Mouse (Mus musculus): ENCODE measurements at regions not wholly inside any gene's neighbourhood (a gene's known extent, or its start where the extent isn't known, plus 50 kb on each side); places are given as distances from the start of the nearest gene placed in this dataset.

DNA sequence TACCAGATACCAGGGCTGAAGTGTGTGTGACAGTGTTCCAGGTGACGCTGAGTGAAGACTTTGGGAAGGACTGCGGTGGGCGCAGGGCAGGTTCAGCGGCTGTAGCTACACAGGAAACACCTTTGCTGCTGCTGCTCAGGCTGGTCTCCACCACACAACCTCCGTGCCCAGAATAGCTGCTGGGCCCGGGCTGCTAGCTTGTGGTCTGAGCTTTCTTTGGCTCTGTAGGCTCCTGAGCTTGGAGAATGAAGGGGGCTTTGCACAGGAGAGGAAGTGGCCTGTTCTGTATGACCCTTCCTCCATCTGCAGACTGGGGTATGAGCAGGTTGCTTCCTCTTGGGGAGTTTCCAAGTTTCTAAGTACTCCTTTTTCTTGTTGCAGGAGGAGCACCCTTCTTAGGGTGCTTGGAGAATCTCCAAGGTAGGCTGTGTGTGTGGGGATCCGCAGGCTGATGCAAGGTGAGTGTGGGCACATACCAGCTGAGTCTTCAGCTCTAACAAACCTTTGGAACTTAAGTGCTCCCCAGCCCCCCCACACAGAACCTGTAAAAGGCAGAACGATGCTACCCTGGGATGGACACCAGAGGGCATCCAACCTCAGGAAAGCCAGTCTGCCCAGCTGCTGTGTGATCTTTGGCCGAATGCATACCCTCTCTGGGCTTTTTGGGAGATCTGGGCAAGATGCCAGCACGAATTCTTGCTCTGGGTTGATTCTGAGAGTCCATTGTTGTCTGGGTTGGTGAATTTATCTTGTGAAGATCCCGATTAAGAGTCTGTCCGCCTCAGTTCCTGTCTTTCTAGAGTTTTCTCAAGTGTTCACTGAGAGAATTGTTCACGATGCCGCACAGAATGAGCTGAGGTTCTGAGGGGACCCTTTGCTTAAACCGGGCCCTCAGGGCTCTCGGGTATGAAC lies 136.6 kb downstream of the Mn1 start:
- peak; percentile 88 for DNase-seq (ENCODE audit: low read depth)

- no peak for DNase-seq (ENCODE audit: low read depth)
Measured at GRCm38 (mm10) chr5:111554551-111555311, 137.6 kb downstream of the Mn1 start.

GRCm38 (mm10) chr5:111555312-111555957 lies 138.3 kb downstream of the Mn1 start:
- DNase-seq (ENCODE audit: low read depth) = no peak

GRCm38 (mm10) chr5:111555981-111556380 lies 138.8 kb downstream of the Mn1 start:
- DNase-seq (ENCODE audit: low read depth) = no peak

- DNase-seq (ENCODE audit: low read depth) = no peak
Measured at GRCm38 (mm10) chr5:111560432-111560831, 143.3 kb downstream of the Mn1 start.

DNA sequence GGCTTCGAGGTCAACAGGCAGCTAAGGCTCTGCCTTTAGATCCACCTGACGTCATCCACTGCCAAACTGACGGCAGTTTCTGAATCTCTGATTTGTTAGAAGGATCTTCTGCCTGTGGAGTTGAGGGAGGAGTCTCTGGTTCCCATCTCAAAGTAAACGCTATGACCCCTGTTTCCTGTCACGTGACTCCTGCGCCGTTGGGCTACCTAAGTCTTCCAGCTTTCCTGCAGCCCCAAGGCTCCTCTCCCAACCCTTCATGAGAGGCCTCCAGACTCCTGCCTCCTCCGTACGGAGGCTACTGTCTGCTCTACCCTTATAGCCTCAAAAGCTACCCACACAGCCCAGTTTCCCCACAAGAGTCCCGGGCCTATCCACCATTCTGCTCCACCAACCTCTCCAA lies 144.1 kb downstream of the Mn1 start:
- no peak for DNase-seq (ENCODE audit: low read depth)

DNA sequence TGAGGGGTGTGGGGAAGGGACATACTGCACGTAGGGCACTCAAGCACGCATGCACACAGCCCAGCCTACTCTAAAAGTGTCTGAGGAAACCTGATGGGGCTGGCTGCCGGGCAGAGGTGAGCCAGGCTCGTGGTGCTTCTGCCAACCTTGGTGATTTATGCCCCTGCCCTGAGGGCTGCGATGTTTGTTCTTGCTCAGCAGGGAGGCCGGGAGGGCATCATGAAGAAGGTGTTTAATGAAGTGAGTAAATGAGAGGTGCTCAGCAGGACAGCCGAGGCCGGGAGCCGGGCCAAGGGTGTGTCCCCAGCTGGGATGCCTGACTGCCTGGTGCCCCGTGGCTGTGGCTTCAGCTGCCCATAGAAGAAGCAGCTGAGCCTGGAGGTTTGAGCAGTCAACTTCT lies 153.7 kb downstream of the Mn1 start:
- DNase-seq (ENCODE audit: low read depth) = no peak

GRCm38 (mm10) chr5:111573265-111573873 lies 156.2 kb downstream of the Mn1 start:
- DNase-seq (ENCODE audit: low read depth) = no peak

GRCm38 (mm10) chr5:111574219-111574840 lies 157.2 kb downstream of the Mn1 start:
- no peak for DNase-seq (ENCODE audit: low read depth)

- no peak for DNase-seq (ENCODE audit: low read depth)
Measured at GRCm38 (mm10) chr5:111575376-111575775, 158.2 kb downstream of the Mn1 start.

- DNase-seq (ENCODE audit: low read depth) = no peak
Measured at GRCm38 (mm10) chr5:111577441-111577840, 156.3 kb upstream of the Gm26897 start.

- no peak for DNase-seq (ENCODE audit: low read depth)
Measured at GRCm38 (mm10) chr5:111578088-111578487, 155.6 kb upstream of the Gm26897 start.

DNA sequence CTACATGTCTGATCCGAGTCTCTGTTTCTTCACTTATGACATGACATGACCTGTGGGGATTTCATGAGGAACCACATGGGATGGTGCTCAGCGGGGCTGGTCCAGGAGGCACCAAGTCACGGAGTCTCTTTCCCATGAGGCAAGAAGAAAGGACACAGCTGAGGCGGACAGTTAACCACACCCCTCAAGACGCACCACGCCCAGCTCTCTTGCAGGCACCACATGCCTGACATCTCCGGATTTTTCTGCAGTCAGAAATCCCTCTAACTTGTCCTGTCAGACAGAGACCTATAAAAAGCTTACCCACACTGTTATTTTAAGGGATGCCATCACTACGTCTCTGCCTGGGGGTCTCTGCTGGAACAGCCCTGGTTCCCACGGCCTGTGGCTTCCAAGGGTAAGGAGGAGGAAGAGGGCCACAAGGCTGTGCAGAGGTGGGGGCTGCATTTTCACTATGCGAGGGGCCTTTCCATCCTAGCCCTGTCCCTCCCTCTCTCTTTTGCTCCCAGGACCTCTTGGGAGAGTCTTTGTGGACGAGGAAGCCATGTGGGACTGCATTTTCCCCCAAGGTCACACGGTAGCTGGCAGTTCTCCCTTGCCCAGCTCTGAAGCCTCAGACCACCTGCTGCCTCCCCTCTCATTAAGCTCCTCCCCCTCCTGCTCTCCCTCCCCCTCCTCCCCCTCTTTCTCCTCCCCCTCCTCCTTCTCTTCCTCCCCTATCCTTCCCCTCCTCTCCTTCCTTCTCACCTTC lies 154.6 kb upstream of the Gm26897 start:
- peak; percentile 36 for DNase-seq (ENCODE audit: low read depth)

GRCm38 (mm10) chr5:111580870-111581771 lies 152.6 kb upstream of the Gm26897 start:
- no peak for DNase-seq (ENCODE audit: low read depth)

- DNase-seq (ENCODE audit: low read depth) = no peak
Measured at GRCm38 (mm10) chr5:111582004-111582403, 151.7 kb upstream of the Gm26897 start.

GRCm38 (mm10) chr5:111590619-111591081 lies 143.1 kb upstream of the Gm26897 start:
- no peak for DNase-seq (ENCODE audit: low read depth)

GRCm38 (mm10) chr5:111592807-111593206 lies 140.9 kb upstream of the Gm26897 start:
- DNase-seq (ENCODE audit: low read depth) = peak; percentile 90

DNA sequence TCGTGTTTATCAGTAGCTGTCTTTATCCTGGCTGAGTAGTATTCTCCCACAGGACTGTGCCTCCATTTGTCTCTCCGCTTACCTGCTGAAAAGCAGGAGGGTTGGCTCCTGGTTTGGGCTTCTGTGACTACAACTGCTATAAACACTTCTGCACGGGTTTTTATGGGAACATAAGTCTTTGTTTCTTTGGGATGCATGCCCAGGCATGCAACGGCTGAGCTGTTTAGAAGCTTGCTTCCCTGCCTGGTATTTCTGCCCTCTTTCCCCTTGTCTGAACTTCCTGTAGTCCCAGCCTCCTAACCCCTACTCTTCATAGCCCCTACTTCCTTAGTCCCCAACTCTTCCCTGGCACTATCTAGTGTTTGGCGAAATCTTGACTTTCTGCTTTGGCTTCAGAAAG lies 139.6 kb upstream of the Gm26897 start:
- no peak for DNase-seq (ENCODE audit: low read depth)

DNA sequence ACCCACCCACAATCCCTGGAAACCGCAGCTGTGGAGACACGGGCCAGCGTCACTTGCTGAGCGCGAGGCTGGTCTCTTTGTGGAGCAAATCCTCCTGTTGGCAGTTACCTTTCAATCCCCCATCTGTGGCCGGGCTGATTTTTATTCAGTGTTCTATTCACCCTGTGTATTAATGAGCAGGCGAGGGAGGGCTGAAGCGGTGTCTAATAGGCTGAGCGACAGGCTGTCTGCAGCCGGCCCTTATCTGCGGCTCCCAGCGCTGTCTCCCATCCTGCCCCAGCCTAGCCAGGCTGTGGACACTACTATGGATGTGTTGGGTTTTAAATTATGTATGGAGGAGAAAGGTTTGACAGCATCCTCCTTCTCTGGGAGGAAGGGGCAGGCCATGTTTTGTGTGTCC lies 138.3 kb upstream of the Gm26897 start:
- no peak for DNase-seq (ENCODE audit: low read depth)

DNA sequence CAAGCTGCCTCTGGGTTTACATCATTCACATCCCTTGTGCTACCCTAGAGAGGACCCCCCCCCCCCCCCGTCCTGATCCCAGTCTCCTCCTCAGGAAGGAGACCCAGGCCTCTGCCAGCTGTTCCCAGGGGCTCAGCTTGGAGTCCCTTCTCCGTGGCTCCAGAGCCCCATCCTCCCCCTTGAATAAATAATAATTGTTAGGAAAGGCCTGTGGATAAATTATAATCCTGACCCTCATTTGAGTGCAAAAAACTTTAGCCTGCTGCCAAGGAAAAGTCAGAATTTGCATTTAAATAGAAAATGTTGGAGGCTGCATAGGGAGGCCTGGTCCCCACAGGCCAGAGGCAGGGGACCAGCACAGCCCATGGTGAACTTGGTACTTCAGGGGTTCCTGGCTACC lies 136.0 kb upstream of the Gm26897 start:
- no peak for DNase-seq (ENCODE audit: low read depth)
